Mouse (Mus musculus): ENCODE measurements at regions not wholly inside any gene's neighbourhood (a gene's known extent, or its start where the extent isn't known, plus 50 kb on each side); places are given as distances from the start of the nearest gene placed in this dataset. TPM values are rescaled to one million over a fixed set of nuclear protein-coding genes. Genes with fewer than 3 reads are reported as not detected.

DNA sequence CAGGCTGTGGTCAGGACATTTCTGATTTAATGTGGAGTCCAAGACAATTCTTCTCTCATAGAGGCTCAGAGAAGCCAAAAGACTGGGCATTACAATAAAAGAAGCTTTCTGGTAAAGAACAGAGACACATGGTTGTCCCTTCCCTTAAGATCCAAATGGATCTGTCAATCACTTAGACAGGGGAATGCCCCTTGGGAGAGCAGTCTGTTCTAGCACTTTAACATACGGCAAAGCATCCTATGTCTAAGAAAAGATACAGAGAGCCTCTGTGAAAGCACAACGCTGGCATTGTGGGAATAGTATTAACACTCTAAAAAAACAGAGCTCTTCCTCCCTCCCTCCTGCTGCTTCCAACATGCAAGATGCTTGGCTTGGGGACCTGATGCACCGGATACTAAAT lies 646.0 kb upstream of the Tmpo start:
- Histone ChIP-seq H3K9ac (replicated peaks; ENCODE audit: low read depth) (no peak overlapping the region), H3K36me3 (ENCODE audit: insufficient read depth, low read length) (no peaks in the 10 kb centered on the region), H3K9me3 (ENCODE audit: low read length) (no peaks in the 10 kb centered on the region), H3K27me3 (replicated peaks; ENCODE audit: insufficient read depth, low read length) (no peaks in the 10 kb centered on the region), H3K4me3 (ENCODE audit: low read depth, low read length) (no peak overlapping the region), H3K4me1 (ENCODE audit: insufficient read depth, low read depth, low read length) (no peaks in the 10 kb centered on the region), H3K4me2 (replicated peaks; ENCODE audit: low read depth, low read length) (no peak overlapping the region), H3K27ac (ENCODE audit: low read length) (no peak overlapping the region)
- ATAC-seq (no peak), DNase-seq (ENCODE audit: low spot score) (no peak)
- WGBS: 80% methylated on average over 3 of the region's 3 CpGs
- TF ChIP-seq EP300 (IDR thresholded peaks at IDR 0.05) (no peak), CTCF (IDR thresholded peaks at IDR 0.05) (no peak)

- DNase-seq (ENCODE audit: low spot score) (no peak), ATAC-seq (no peak)
- Histone ChIP-seq H3K9ac (replicated peaks; ENCODE audit: low read depth) (no peak overlapping the region), H3K36me3 (ENCODE audit: insufficient read depth, low read length) (no peaks in the 10 kb centered on the region), H3K9me3 (ENCODE audit: low read length) (no peaks in the 10 kb centered on the region), H3K27ac (ENCODE audit: low read length) (no peak overlapping the region), H3K4me3 (ENCODE audit: low read depth, low read length) (no peak overlapping the region), H3K4me1 (ENCODE audit: insufficient read depth, low read depth, low read length) (no peaks in the 10 kb centered on the region), H3K4me2 (replicated peaks; ENCODE audit: low read depth, low read length) (no peak overlapping the region), H3K27me3 (replicated peaks; ENCODE audit: insufficient read depth, low read length) (no peaks in the 10 kb centered on the region)
- TF ChIP-seq CTCF (IDR thresholded peaks at IDR 0.05) (no peak), EP300 (IDR thresholded peaks at IDR 0.05) (no peak)
- 81% methylated on average over 5 of the region's 5 CpGs for WGBS
Observed at GRCm38 (mm10) chr10:91823499-91823898, 642.4 kb upstream of the Tmpo start.

DNA sequence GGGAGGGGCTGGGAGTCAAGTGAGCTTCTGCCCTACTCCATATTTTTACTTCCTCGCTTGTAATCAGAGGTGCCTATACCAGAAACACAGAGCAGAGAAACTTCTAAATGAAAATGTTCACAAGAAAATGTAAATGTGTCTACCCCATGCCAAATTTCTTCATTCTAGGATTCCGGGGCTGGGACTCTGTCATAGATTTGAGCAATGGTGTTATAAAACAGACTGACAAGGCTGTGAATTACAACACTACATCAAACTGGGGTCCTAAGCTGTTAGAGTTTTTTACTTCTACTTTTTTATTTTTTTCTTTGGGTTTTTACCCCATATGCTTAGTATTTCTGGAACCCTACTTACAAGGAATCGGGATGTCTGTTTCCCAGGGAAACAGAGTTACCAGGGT lies 623.8 kb upstream of the Tmpo start:
- no peak overlapping the region for H3K4me2 ChIP-seq (replicated peaks; ENCODE audit: low read depth, low read length)
- H3K27me3 ChIP-seq (replicated peaks; ENCODE audit: insufficient read depth, low read length): no peaks in the 10 kb centered on the region
- ATAC-seq (no peak), DNase-seq (ENCODE audit: low spot score) (no peak)
- no peaks in the 10 kb centered on the region for H3K4me1 ChIP-seq (ENCODE audit: insufficient read depth, low read depth, low read length)
- no peaks in the 10 kb centered on the region for H3K9me3 ChIP-seq (ENCODE audit: low read length)
- no peak for TF ChIP-seq CTCF (IDR thresholded peaks at IDR 0.05)
- TF ChIP-seq EP300 (IDR thresholded peaks at IDR 0.05): no peak
- 69% methylated on average over 3 of the region's 3 CpGs for WGBS
- H3K4me3 ChIP-seq (ENCODE audit: low read depth, low read length): no peak overlapping the region
- no peak overlapping the region for H3K27ac ChIP-seq (ENCODE audit: low read length)
- H3K9ac ChIP-seq (replicated peaks; ENCODE audit: low read depth): no peak overlapping the region
- H3K36me3 ChIP-seq (ENCODE audit: insufficient read depth, low read length): no peaks in the 10 kb centered on the region

MicroRNAs encoded in the stretch of these regions (microRNA counts, 519-probe panel; counts per million panel counts)
- 1,316 counts per million, percentile 1 among the panel's probes with 10 or more counts for microRNA mmu-miR-135a

Small RNAs in the stretch of these regions (microRNA-seq; reads per million reads assigned to microRNA genes)
- gene Gm22582 (not detected), gene Mir1251 (not detected), gene Mir135a-2 (not detected)
